Mouse (Mus musculus) neural tube, embryonic 14.5 days (tissue): Measurements from ENCODE around the gene Lrmda. TPM values are rescaled to one million over a fixed set of nuclear protein-coding genes. Genes with fewer than 3 reads are reported as not detected.
A peak's percentile ranks its signal among the peaks of the same experiment; 100 is the strongest.

Experiments used
- ATAC-seq: fragments of 200-750 bp; cut with Nextera tagmentation; 2 replicates; pipeline ENCODE4 v1.8.0; 2017; ENCODE audit warnings: low read depth, mild to moderate bottlenecking, moderate TSS enrichment, moderate library complexity
- H3K27ac ChIP-seq: fragments of 300-500 bp; sonication (generic); 2 replicates; pipeline ENCODE4 v1.5.1; 2014; ENCODE audit warnings: low read depth, mild to moderate bottlenecking, control low read depth, low read length, moderate library complexity, mixed read lengths
- H3K27me3 ChIP-seq: fragments of 300-500 bp; sonication (generic); 2 replicates; pipeline ENCODE4 v1.6.1; 2014; ENCODE audit warnings: low read length; ENCODE audit not compliant: control insufficient read depth, insufficient read depth
- H3K36me3 ChIP-seq: fragments of 300-500 bp; sonication (generic); 2 replicates; pipeline ENCODE4 v1.6.1; 2014; ENCODE audit warnings: low read length, mixed read lengths; ENCODE audit not compliant: control insufficient read depth, insufficient read depth
- H3K4me1 ChIP-seq: fragments of 300-500 bp; sonication (generic); 2 replicates; pipeline ENCODE4 v1.6.1; 2014; ENCODE audit warnings: low read length; ENCODE audit not compliant: control insufficient read depth, insufficient read depth
- H3K4me2 ChIP-seq: fragments of 300-500 bp; sonication (generic); 2 replicates; pipeline ENCODE4 v1.6.1; 2014; ENCODE audit warnings: mild to moderate bottlenecking, low read depth, low read length, control low read depth
- H3K4me3 ChIP-seq: fragments of 300-500 bp; sonication (generic); 2 replicates; pipeline ENCODE4 v1.5.1; 2014; ENCODE audit warnings: low read depth, low read length, control low read depth, mixed read lengths
- H3K9ac ChIP-seq: fragments of 300-500 bp; sonication (generic); replicated peaks from 2 replicates; pipeline ENCODE4 v1.6.1; 2014; ENCODE audit warnings: low read depth, mild to moderate bottlenecking, control low read depth, low read length, mixed read lengths
- H3K9me3 ChIP-seq: fragments of 300-500 bp; sonication (generic); 2 replicates; pipeline ENCODE4 v1.6.1; 2016; ENCODE audit warnings: low read length; ENCODE audit not compliant: control insufficient read depth
- WGBS: fragments of 180-500 bp; shearing (Covaris S2); extraction: QIAGEN DNeasy Blood & Tissue Kit; methylation state at CpG from one replicate; pipeline ENCODE4 v1.1.7; 2014; 5-methylcytosine and 5-hydroxymethylcytosine counted together
- polyA plus RNA-seq: library from polyadenylated mRNA; unstranded; fragments of >200 nt; fragmentation: Nextera tagmentation; extraction: Ambion mirVana; gene quantifications from 2 replicates; pipeline ENCODE4 v1.2.1, GENCODE M21; 2014

The Lrmda gene
- polyA plus RNA-seq, 1 experiment from 2014 or later = 0.35 TPM

DNA sequence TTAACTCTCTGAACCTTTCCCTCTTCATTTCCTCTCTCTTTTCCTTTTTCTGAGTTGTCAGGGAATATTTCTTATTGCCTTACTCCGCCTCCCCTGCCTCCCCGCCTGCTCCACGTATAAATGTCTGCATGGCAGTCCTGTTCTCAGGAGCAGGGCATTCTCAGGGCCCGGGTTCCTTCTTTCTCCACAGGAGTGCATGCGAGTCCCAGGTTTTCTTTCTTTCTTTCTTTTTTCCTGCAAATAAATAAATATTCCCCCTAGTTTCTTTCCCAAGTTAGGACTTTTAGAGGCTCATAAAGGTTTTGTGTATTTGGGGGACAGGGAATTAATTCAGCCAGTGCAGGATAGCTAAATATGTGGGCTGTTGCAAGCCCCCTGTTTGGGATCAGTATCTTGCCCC is 27.7 kb upstream of the Lrmda start:
- H3K4me2 ChIP-seq = peak overlapping the region; percentile 81
- no peaks in the 10 kb centered on the region for H3K9me3 ChIP-seq
- H3K4me3 ChIP-seq = peak overlapping the region; percentile 84
- H3K27ac ChIP-seq = no peak overlapping the region
- H3K36me3 ChIP-seq = no peaks in the 10 kb centered on the region
- no peak overlapping the region for H3K9ac ChIP-seq
- peaks cover 25% of the 10 kb centered on the region for H3K4me1 ChIP-seq
- H3K27me3 ChIP-seq = no peaks in the 10 kb centered on the region
- no peak for ATAC-seq
- WGBS = 13% methylated on average over 5 of the region's 5 CpGs

DNA sequence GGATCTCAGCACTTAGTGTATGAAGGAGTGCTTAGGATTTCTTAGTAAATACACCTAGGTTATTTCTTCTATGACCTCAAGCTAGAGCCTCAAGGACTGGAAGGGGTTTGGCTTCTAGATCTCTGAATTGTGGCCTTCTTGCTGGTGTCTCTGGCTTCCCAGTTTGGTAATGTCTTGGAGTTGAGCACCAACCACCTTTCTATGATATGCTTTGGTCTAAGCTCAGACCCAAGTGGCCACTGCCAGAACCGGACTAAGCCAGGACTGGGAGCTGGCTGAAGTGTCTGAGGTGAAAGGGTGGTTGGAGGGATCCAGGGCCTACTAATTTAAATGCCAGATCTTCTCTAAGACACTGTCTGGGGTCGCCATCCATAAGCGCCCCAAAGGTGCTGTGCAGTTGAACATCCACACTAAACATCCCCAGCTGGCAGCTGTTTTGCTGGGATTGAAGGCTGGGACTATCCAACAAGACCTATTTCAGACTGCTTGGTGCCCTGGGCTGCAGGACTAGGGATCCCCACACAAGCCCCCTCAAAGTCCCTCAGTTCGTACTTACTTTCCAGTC is 27.1 kb upstream of the Lrmda start:
- no peaks in the 10 kb centered on the region for H3K9me3 ChIP-seq
- no peaks in the 10 kb centered on the region for H3K27me3 ChIP-seq
- H3K4me3 ChIP-seq = peak overlapping the region; percentile 84; the same call in 1 of the 2 replicates
- no peak for ATAC-seq
- H3K27ac ChIP-seq = no peak overlapping the region
- H3K4me1 ChIP-seq = peaks cover 25% of the 10 kb centered on the region
- no peaks in the 10 kb centered on the region for H3K36me3 ChIP-seq
- peak overlapping the region; percentile 81 for H3K4me2 ChIP-seq
- 45% methylated on average over 4 of the region's 4 CpGs for WGBS
- H3K9ac ChIP-seq = no peak overlapping the region

- Histone ChIP-seq H3K4me1 (peaks cover 25% of the 10 kb centered on the region), H3K36me3 (no peaks in the 10 kb centered on the region), H3K4me2 (peak overlapping the region; percentile 79), H3K27me3 (no peaks in the 10 kb centered on the region), H3K4me3 (no peak overlapping the region; the same call in 1 of the 2 replicates), H3K9me3 (no peaks in the 10 kb centered on the region), H3K27ac (no peak overlapping the region), H3K9ac (no peak overlapping the region)
- WGBS = 18% methylated on average over 14 of the region's 14 CpGs
- ATAC-seq = no peak
Measured at GRCm38 (mm10) chr14:21993251-21994060, 26.1 kb upstream of the Lrmda start.

GRCm38 (mm10) chr14:21994061-21994990 is 25.2 kb upstream of the Lrmda start:
- Histone ChIP-seq H3K36me3 (no peaks in the 10 kb centered on the region), H3K9ac (peak overlapping the region; percentile 52), H3K27ac (no peak overlapping the region), H3K9me3 (no peaks in the 10 kb centered on the region), H3K27me3 (no peaks in the 10 kb centered on the region), H3K4me1 (peaks cover 25% of the 10 kb centered on the region), H3K4me2 (peak overlapping the region; percentile 79), H3K4me3 (peak overlapping the region; percentile 49)
- WGBS = 2% methylated on average over 44 of the region's 44 CpGs
- no peak for ATAC-seq

- WGBS = under 1% methylated on average over 36 of the region's 36 CpGs
- H3K4me3 ChIP-seq = peak overlapping the region; percentile 49
- H3K9me3 ChIP-seq = no peaks in the 10 kb centered on the region
- H3K9ac ChIP-seq = peak overlapping the region; percentile 52
- ATAC-seq = peak; percentile 75
- H3K4me1 ChIP-seq = peaks cover 25% of the 10 kb centered on the region
- no peaks in the 10 kb centered on the region for H3K36me3 ChIP-seq
- peak overlapping the region; percentile 64 for H3K27ac ChIP-seq
- H3K4me2 ChIP-seq = peak overlapping the region; percentile 79
- H3K27me3 ChIP-seq = no peaks in the 10 kb centered on the region
Measured at GRCm38 (mm10) chr14:21995031-21995754, 24.3 kb upstream of the Lrmda start.

DNA sequence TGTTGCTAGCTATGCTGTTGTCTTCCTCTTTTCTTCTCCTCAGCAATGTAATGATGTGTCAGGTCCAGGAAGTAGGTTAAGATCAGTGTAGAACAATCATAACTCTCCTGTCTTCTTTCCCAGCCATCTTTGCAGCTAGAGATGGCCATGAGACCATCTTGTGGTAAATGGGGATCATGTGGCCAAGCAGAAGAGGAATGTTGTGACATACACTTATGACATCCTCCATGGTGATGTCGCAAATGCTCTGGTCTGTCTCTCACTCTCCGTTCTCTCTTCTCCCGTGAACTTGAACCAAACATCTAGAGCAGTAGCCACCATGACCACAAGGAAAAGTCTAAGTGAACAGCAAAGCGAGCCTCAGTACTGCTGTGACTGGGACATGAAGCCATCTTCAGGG is 19.9 kb upstream of the Lrmda start:
- no peak overlapping the region for H3K4me2 ChIP-seq
- H3K9ac ChIP-seq = no peak overlapping the region
- no peak for ATAC-seq
- no peaks in the 10 kb centered on the region for H3K36me3 ChIP-seq
- H3K27me3 ChIP-seq = no peaks in the 10 kb centered on the region
- 95% methylated on average over 4 of the region's 4 CpGs for WGBS
- H3K4me3 ChIP-seq = no peak overlapping the region
- H3K27ac ChIP-seq = no peak overlapping the region
- H3K9me3 ChIP-seq = no peaks in the 10 kb centered on the region
- H3K4me1 ChIP-seq = peaks cover 9% of the 10 kb centered on the region; the same call in 1 of the 2 replicates

GRCm38 (mm10) chr14:22003231-22003630 is 16.3 kb upstream of the Lrmda start:
- WGBS = 88% methylated on average over 1 of the region's 1 CpGs
- Histone ChIP-seq H3K27ac (no peak overlapping the region), H3K4me3 (no peak overlapping the region), H3K4me2 (no peak overlapping the region), H3K9me3 (no peaks in the 10 kb centered on the region), H3K27me3 (no peaks in the 10 kb centered on the region), H3K36me3 (no peaks in the 10 kb centered on the region), H3K4me1 (no peaks in the 10 kb centered on the region), H3K9ac (no peak overlapping the region)
- no peak for ATAC-seq

GRCm38 (mm10) chr14:22003631-22004030 is 15.9 kb upstream of the Lrmda start:
- WGBS = 86% methylated on average over 4 of the region's 4 CpGs
- H3K9me3 ChIP-seq = no peaks in the 10 kb centered on the region

More at GRCm38 (mm10) chr14:22003631-22004030, 15.9 kb upstream of the Lrmda start:
- no peaks in the 10 kb centered on the region for H3K36me3 ChIP-seq
- ATAC-seq = no peak
- H3K27ac ChIP-seq = no peak overlapping the region
- no peak overlapping the region for H3K4me3 ChIP-seq
- no peaks in the 10 kb centered on the region for H3K27me3 ChIP-seq
- no peak overlapping the region for H3K9ac ChIP-seq
- H3K4me1 ChIP-seq = no peaks in the 10 kb centered on the region
- H3K4me2 ChIP-seq = no peak overlapping the region
